Mouse (Mus musculus) bone marrow, adult 2 months (tissue): ENCODE results near the gene Clcn7.

ENCODE experiments used
- CTCF ChIP-seq: fragments of 200-500 bp; IDR thresholded peaks from 2 replicates; pipeline ENCODE4 v1.5.1; 2011; ENCODE audit warnings: low read length, control low read depth; ENCODE audit not compliant: control insufficient read depth, insufficient read depth
- POLR2A ChIP-seq: fragments of 200-500 bp; IDR thresholded peaks from 2 replicates; pipeline ENCODE4 v1.6.1; 2011; ENCODE audit warnings: low read depth, mild to moderate bottlenecking, control low read depth, low read length, borderline replicate concordance; ENCODE audit not compliant: control insufficient read depth

- no peak for TF ChIP-seq POLR2A
- TF ChIP-seq CTCF: no peak
Measured at GRCm38 (mm10) chr17:25169706-25170105, 36.5 kb downstream of the Clcn7 start.
